Mouse (Mus musculus) CH12.LX (cell line): ENCODE measurements around the gene Abcd4. TPM values are rescaled to one million over a fixed set of nuclear protein-coding genes. Genes with fewer than 3 reads are reported as not detected.
A peak's percentile ranks its signal among the peaks of the same experiment; 100 is the strongest.

Source experiments
- DNase-seq: peaks from one replicate; pipeline ENCODE4 v3.0.0-alpha.2; 2013; ENCODE audit errors: extremely low read depth
- H3K27ac ChIP-seq: 2 replicates; pipeline ENCODE4 v1.5.1; 2012; ENCODE audit warnings: low read depth, mild to moderate bottlenecking, control low read depth, moderate library complexity; ENCODE audit not compliant: insufficient read depth
- H3K27me3 ChIP-seq: replicated peaks from 2 replicates; pipeline ENCODE3; 2012; ENCODE audit warnings: inconsistent platforms
- H3K36me3 ChIP-seq, 2 experiments: replicated peaks in 1 of 2; 2 replicates each; pipeline versions ENCODE3 to v1.6.1; 2012; ENCODE audit warnings: inconsistent platforms in 1 of 2, low read length in 1 of 2, mild to moderate bottlenecking in 1 of 2, mixed read lengths in 1 of 2, moderate library complexity in 1 of 2; ENCODE audit not compliant: control insufficient read depth in 1 of 2, insufficient read depth in 1 of 2
- H3K4me1 ChIP-seq, 2 experiments: 2 replicates each; pipeline ENCODE4 v1.6.1; 2012; ENCODE audit warnings: inconsistent platforms in 1 of 2, moderate library complexity in 1 of 2; ENCODE audit not compliant: insufficient read depth in 2 of 2, control insufficient read depth in 1 of 2
- H3K4me2 ChIP-seq: 2 replicates; pipeline ENCODE4 v1.6.1; 2012; ENCODE audit warnings: low read depth, mild to moderate bottlenecking, control low read depth; ENCODE audit not compliant: poor library complexity, insufficient read depth, severe bottlenecking
- H3K4me3 ChIP-seq, 3 experiments: fragments of 150-350 bp in 1 of 3; sonication (generic) in 1 of 3; replicated peaks in 1 of 3; 2 replicates each; pipeline versions ENCODE3 to v1.5.1; 2011 to 2012; ENCODE audit warnings: low read depth in 2 of 3, low read length in 2 of 3, mild to moderate bottlenecking in 2 of 3, moderate library complexity in 2 of 3, control low read depth in 1 of 3, improper control_type of control experiment in 1 of 3, inconsistent platforms in 1 of 3, mixed read lengths in 1 of 3; ENCODE audit not compliant: poor library complexity in 1 of 3
- H3K79me2 ChIP-seq: replicated peaks from 2 replicates; pipeline ENCODE4 v1.6.1; 2012; ENCODE audit warnings: mild to moderate bottlenecking, moderate library complexity; ENCODE audit not compliant: control insufficient read depth, poor library complexity, insufficient read depth, severe bottlenecking; ENCODE audit errors: extremely low read depth
- H3K9ac ChIP-seq: 2 replicates; pipeline ENCODE4 v1.6.1; 2012; ENCODE audit warnings: low read depth, mild to moderate bottlenecking, control low read depth, moderate library complexity; ENCODE audit not compliant: insufficient read depth
- H3K9me3 ChIP-seq: replicated peaks from 2 replicates; pipeline ENCODE3; 2012; ENCODE audit warnings: low read length, inconsistent platforms, mixed read lengths
- BHLHE40 ChIP-seq: IDR thresholded peaks from 2 replicates; pipeline ENCODE4 v1.6.1; 2011; ENCODE audit warnings: mild to moderate bottlenecking, low read depth, low read length, improper control_type of control experiment
- CHD1 ChIP-seq: IDR thresholded peaks from 2 replicates; pipeline ENCODE4 v1.6.1; 2012; ENCODE audit warnings: low read depth, low read length, improper control_type of control experiment, inconsistent platforms
- CHD2 ChIP-seq: IDR thresholded peaks from 2 replicates; pipeline ENCODE4 v1.6.1; 2011; ENCODE audit warnings: low read length, improper control_type of control experiment
- CTCF ChIP-seq, 2 experiments: IDR thresholded peaks in 1 of 2; conservative IDR thresholded peaks in 1 of 2; 2 replicates each; pipeline ENCODE4 v1.5.1; 2011 to 2012; ENCODE audit warnings: low read depth in 2 of 2, low read length in 2 of 2, improper control_type of control experiment in 1 of 2, inconsistent platforms in 1 of 2, mild to moderate bottlenecking in 1 of 2, moderate library complexity in 1 of 2
- E2F4 ChIP-seq: IDR thresholded peaks from 2 replicates; pipeline ENCODE4 v1.6.1; 2011; ENCODE audit warnings: low read depth, low read length, improper control_type of control experiment; ENCODE audit not compliant: insufficient replicate concordance
- ELF1 ChIP-seq: IDR thresholded peaks from 2 replicates; pipeline ENCODE4 v1.6.1; 2014; ENCODE audit warnings: low read depth, mild to moderate bottlenecking, inconsistent platforms, low read length, improper control_type of control experiment
- EP300 ChIP-seq: IDR thresholded peaks from 2 replicates; pipeline ENCODE4 v1.6.1; 2011; ENCODE audit warnings: low read length, improper control_type of control experiment
- ETS1 ChIP-seq: conservative IDR thresholded peaks from 2 replicates; pipeline ENCODE4 v1.6.1; 2012; ENCODE audit warnings: low read depth, mild to moderate bottlenecking, inconsistent platforms, low read length, improper control_type of control experiment, moderate library complexity
- GABPA ChIP-seq: IDR thresholded peaks from 2 replicates; pipeline ENCODE4 v1.6.1; 2012; ENCODE audit warnings: low read depth, low read length, improper control_type of control experiment, inconsistent platforms; ENCODE audit not compliant: insufficient replicate concordance
- HCFC1 ChIP-seq: IDR thresholded peaks from 2 replicates; pipeline ENCODE4 v1.6.1; 2012; ENCODE audit warnings: low read depth, mild to moderate bottlenecking, inconsistent platforms, low read length, improper control_type of control experiment
- IRF4 ChIP-seq: IDR thresholded peaks from 2 replicates; pipeline ENCODE4 v1.6.1; 2014; ENCODE audit warnings: low read depth, mild to moderate bottlenecking, inconsistent platforms, low read length, improper control_type of control experiment
- JUN ChIP-seq: IDR thresholded peaks from 2 replicates; pipeline ENCODE4 v1.6.1; 2011; ENCODE audit warnings: low read depth, mild to moderate bottlenecking, low read length, improper control_type of control experiment, moderate library complexity; ENCODE audit not compliant: insufficient read depth
- JUND ChIP-seq: conservative IDR thresholded peaks from 2 replicates; pipeline ENCODE4 v1.6.1; 2011; ENCODE audit warnings: low read depth, low read length, improper control_type of control experiment
- KAT2A ChIP-seq: IDR thresholded peaks from 2 replicates; pipeline ENCODE4 v1.6.1; 2012; ENCODE audit warnings: low read length, improper control_type of control experiment, inconsistent platforms; ENCODE audit not compliant: insufficient replicate concordance
- MAFK ChIP-seq: IDR thresholded peaks from 2 replicates; pipeline ENCODE4 v1.6.1; 2011; ENCODE audit warnings: low read length, improper control_type of control experiment; ENCODE audit not compliant: insufficient replicate concordance
- MAX ChIP-seq: IDR thresholded peaks from 2 replicates; pipeline ENCODE4 v1.6.1; 2011; ENCODE audit warnings: low read length, improper control_type of control experiment
- MAZ ChIP-seq: IDR thresholded peaks from 2 replicates; pipeline ENCODE4 v1.6.1; 2012; ENCODE audit warnings: low read depth, mild to moderate bottlenecking, inconsistent platforms, low read length, improper control_type of control experiment, moderate library complexity
- MEF2A ChIP-seq: IDR thresholded peaks from 2 replicates; pipeline ENCODE4 v1.6.1; 2014; ENCODE audit warnings: low read depth, mild to moderate bottlenecking, inconsistent platforms, low read length, improper control_type of control experiment, borderline replicate concordance
- MXI1 ChIP-seq: IDR thresholded peaks from 2 replicates; pipeline ENCODE4 v1.6.1; 2011; ENCODE audit warnings: mild to moderate bottlenecking, low read depth, low read length, improper control_type of control experiment
- MYC ChIP-seq: IDR thresholded peaks from 2 replicates; pipeline ENCODE4 v1.6.1; 2011; ENCODE audit warnings: low read depth, mild to moderate bottlenecking, improper control_type of control experiment, low read length
- NELFE ChIP-seq: IDR thresholded peaks from 2 replicates; pipeline ENCODE4 v1.6.1; 2011; ENCODE audit warnings: low read depth, low read length, improper control_type of control experiment
- NRF1 ChIP-seq: IDR thresholded peaks from 2 replicates; pipeline ENCODE4 v1.6.1; 2014; ENCODE audit warnings: low read depth, mild to moderate bottlenecking, inconsistent platforms, low read length, improper control_type of control experiment, moderate library complexity
- PAX5 ChIP-seq: IDR thresholded peaks from 2 replicates; pipeline ENCODE4 v1.6.1; 2012; ENCODE audit warnings: low read length, inconsistent platforms, mixed read lengths
- POLR2A ChIP-seq: IDR thresholded peaks from 2 replicates; pipeline ENCODE4 v1.6.1; 2011; ENCODE audit warnings: low read depth, mild to moderate bottlenecking, improper control_type of control experiment, low read length
- POLR2AphosphoS2 ChIP-seq: IDR thresholded peaks from 2 replicates; pipeline ENCODE4 v1.6.1; 2011; ENCODE audit warnings: low read depth, low read length, improper control_type of control experiment
- RAD21 ChIP-seq: IDR thresholded peaks from 2 replicates; pipeline ENCODE4 v1.6.1; 2011; ENCODE audit warnings: low read depth, mild to moderate bottlenecking, low read length, improper control_type of control experiment, moderate library complexity
- RCOR1 ChIP-seq: conservative IDR thresholded peaks from 2 replicates; pipeline ENCODE4 v1.6.1; 2012; ENCODE audit warnings: low read depth, mild to moderate bottlenecking, inconsistent platforms, low read length, improper control_type of control experiment
- SIN3A ChIP-seq: IDR thresholded peaks from 2 replicates; pipeline ENCODE4 v1.6.1; 2012; ENCODE audit warnings: low read length, improper control_type of control experiment, inconsistent platforms
- SMC3 ChIP-seq: IDR thresholded peaks from 2 replicates; pipeline ENCODE4 v1.6.1; 2011; ENCODE audit warnings: low read depth, low read length, improper control_type of control experiment
- TBP ChIP-seq: conservative IDR thresholded peaks from 2 replicates; pipeline ENCODE4 v1.6.1; 2011; ENCODE audit warnings: low read depth, low read length, improper control_type of control experiment
- TCF12 ChIP-seq: IDR thresholded peaks from 2 replicates; pipeline ENCODE4 v1.6.1; 2014; ENCODE audit warnings: low read depth, mild to moderate bottlenecking, inconsistent platforms, low read length, improper control_type of control experiment
- UBTF ChIP-seq: IDR thresholded peaks from 2 replicates; pipeline ENCODE4 v1.6.1; 2012; ENCODE audit warnings: low read depth, mild to moderate bottlenecking, inconsistent platforms, low read length, improper control_type of control experiment, moderate library complexity
- USF1 ChIP-seq: IDR thresholded peaks from 2 replicates; pipeline ENCODE4 v1.6.1; 2014; ENCODE audit warnings: low read depth, mild to moderate bottlenecking, inconsistent platforms, low read length, improper control_type of control experiment
- USF2 ChIP-seq: conservative IDR thresholded peaks from 2 replicates; pipeline ENCODE4 v1.6.1; 2011; ENCODE audit warnings: low read depth, low read length, improper control_type of control experiment
- ZC3H11A ChIP-seq: IDR thresholded peaks from 2 replicates; pipeline ENCODE4 v1.6.1; 2012; ENCODE audit warnings: low read depth, mild to moderate bottlenecking, inconsistent platforms, low read length, improper control_type of control experiment
- ZKSCAN1 ChIP-seq: IDR thresholded peaks from 2 replicates; pipeline ENCODE4 v1.6.1; 2012; ENCODE audit warnings: low read depth, inconsistent platforms, low read length, improper control_type of control experiment, borderline replicate concordance
- ZMIZ1 ChIP-seq: IDR thresholded peaks from 2 replicates; pipeline ENCODE4 v1.6.1; 2012; ENCODE audit warnings: low read depth, mild to moderate bottlenecking, inconsistent platforms, low read length, improper control_type of control experiment
- ZNF384 ChIP-seq: IDR thresholded peaks from 2 replicates; pipeline ENCODE4 v1.6.1; 2012; ENCODE audit warnings: low read depth, low read length, improper control_type of control experiment, inconsistent platforms
- dilution Hi-C: fragments of 300-500 bp; cut with MboI; formaldehyde crosslinking; loops from 2 replicates; pipeline ENCODE4 v1.14.3; 2020; ENCODE audit warnings: low sequenced_read_pairs; ENCODE audit not compliant: extremely low pct_unique_long_range_greater_than_20kb, extremely low pct_ligation_motif_present
- in situ Hi-C: fragments of 300-500 bp; cut with MboI; formaldehyde crosslinking; loops from 3 replicates; pipeline ENCODE4 v1.14.3; 2019; ENCODE audit warnings: low sequenced_read_pairs, low pct_ligation_motif_present, low pct_unique_long_range_greater_than_20kb, mixed read lengths
- polyA plus RNA-seq: library from polyadenylated mRNA; unstranded; fragments of >175 nt; gene quantifications from 2 replicates; pipeline ENCODE4 v1.2.1, GENCODE M21; 2012; ENCODE audit warnings: low read depth; ENCODE audit not compliant: insufficient read length
- total RNA-seq, 2 experiments: library from RNA; depleted of rRNA; stranded (reverse); fragments of 300-350 nt in 1 of 2; fragments of >200 nt in 1 of 2; gene quantifications; 2 replicates each; pipeline ENCODE4 v1.2.3; 2012 to 2014

The Abcd4 gene
- total and polyA plus RNA-seq, 3 experiments, result 4.7 to 10.2 (median 8.4) TPM

- in situ Hi-C loops, result no loop called here
- no peak overlapping the region for H3K27ac ChIP-seq
Measured at GRCm38 (mm10) chr12:84617663-84618062, 450 bp upstream of the Abcd4 start.

GRCm38 (mm10) chr12:84614524-84614923 lies 2.7 kb downstream of the Abcd4 start:
- H3K79me2 ChIP-seq, result no peaks in the 10 kb centered on the region
- TF ChIP-seq HCFC1, result no peak
- TF ChIP-seq POLR2AphosphoS2, result no peak
- TF ChIP-seq BHLHE40, result no peak
- no peak for TF ChIP-seq NRF1
- TF ChIP-seq USF1, result no peak
- no peak for TF ChIP-seq E2F4
- no peak for TF ChIP-seq PAX5
- TF ChIP-seq IRF4, result no peak
- TF ChIP-seq JUND, result no peak
- no peak for TF ChIP-seq JUN
- TF ChIP-seq TBP, result no peak
- TF ChIP-seq MAX, result no peak
- H3K4me3 ChIP-seq, result no peak overlapping the region

More at GRCm38 (mm10) chr12:84617663-84618062, 450 bp upstream of the Abcd4 start:
- Histone ChIP-seq H3K9me3 (no peaks in the 10 kb centered on the region), H3K9ac (peak overlapping the region; percentile 83), H3K4me2 (peak overlapping the region; percentile 87), H3K36me3 (peaks cover 5 to 21% of the 10 kb centered on the region in 2 experiments), H3K4me1 (peaks cover 9 to 33% of the 10 kb centered on the region in 2 experiments), H3K27me3 (peaks cover 2% of the 10 kb centered on the region), H3K79me2 (no peaks in the 10 kb centered on the region), H3K4me3 (peak overlapping the region; percentile 63 to 92 (median 70))
- dilution Hi-C loops, result no loop called here
- peak; percentile 37 for DNase-seq
- TF ChIP-seq TCF12, result no peak
- TF ChIP-seq ZC3H11A, result no peak
- TF ChIP-seq E2F4, result no peak
- TF ChIP-seq ZNF384, result no peak
- TF ChIP-seq PAX5, result no peak
- no peak for TF ChIP-seq KAT2A
- TF ChIP-seq MAX, result no peak; the same call in 1 of the 2 replicates
- peak in 1 of 2 experiments; percentile 43; a peak in 1 of 4 replicates for TF ChIP-seq CTCF (conservative IDR thresholded peaks at IDR 0.05 in 1 of 2, IDR thresholded peaks at IDR 0.05 in 1 of 2; ENCODE audit: low read depth in 2 of 2, low read length in 2 of 2)
- TF ChIP-seq RAD21, result peak; percentile 3
- no peak; the same call in 1 of the 2 replicates for TF ChIP-seq MYC
- no peak for TF ChIP-seq UBTF
- TF ChIP-seq TBP, result no peak
- no peak for TF ChIP-seq MEF2A
- no peak for TF ChIP-seq SIN3A
- no peak for TF ChIP-seq IRF4
- TF ChIP-seq MAZ, result no peak
- TF ChIP-seq USF1, result peak; percentile 29; the same call in 1 of the 2 replicates
- TF ChIP-seq ZKSCAN1, result no peak
- no peak for TF ChIP-seq POLR2A
- no peak for TF ChIP-seq RCOR1
- no peak for TF ChIP-seq ZMIZ1
- TF ChIP-seq SMC3, result no peak
- TF ChIP-seq NELFE, result no peak
- no peak for TF ChIP-seq JUN
- no peak for TF ChIP-seq ETS1
- TF ChIP-seq NRF1, result no peak
- TF ChIP-seq MXI1, result peak; percentile 62; the same call in 1 of the 2 replicates
- TF ChIP-seq USF2, result no peak; the same call in 1 of the 2 replicates
- no peak for TF ChIP-seq POLR2AphosphoS2
- TF ChIP-seq GABPA, result no peak
- peak; percentile 42 for TF ChIP-seq BHLHE40
- TF ChIP-seq MAFK, result no peak
- TF ChIP-seq HCFC1, result no peak
- TF ChIP-seq CHD1, result 0 out of 2 replicates have a peak, but pooled peaks have one; percentile 29
- no peak for TF ChIP-seq EP300
- TF ChIP-seq ELF1, result no peak
- TF ChIP-seq JUND, result no peak
- no peak for TF ChIP-seq CHD2

More at GRCm38 (mm10) chr12:84614524-84614923, 2.7 kb downstream of the Abcd4 start:
- Histone ChIP-seq H3K36me3 (peaks cover 5 to 44% of the 10 kb centered on the region in 2 experiments), H3K27me3 (no peaks in the 10 kb centered on the region), H3K4me2 (no peak overlapping the region), H3K4me1 (peaks cover 14 to 53% of the 10 kb centered on the region in 2 experiments), H3K9me3 (no peaks in the 10 kb centered on the region), H3K9ac (no peak overlapping the region), H3K27ac (no peak overlapping the region)
- in situ Hi-C loops, result no loop called here
- dilution Hi-C loops, result no loop called here
- DNase-seq, result no peak
